Mouse (Mus musculus) c-Kit-positive CD71-positive TER-119-positive erythroid progenitor cells, embryonic 14.5 days (primary cell): Measurements from ENCODE around the gene Gm10112.

Source experiments
- DNase-seq: peaks from one replicate; pipeline ENCODE4 v3.0.0-alpha.2; 2013; ENCODE audit warnings: low spot score

Gene Gm10112

GRCm38 (mm10) chrX:111168040-111168439 lies at the start of gene Gm10112:
Gene Gm10112 (plus strand): TSS chrX:111168340.
- DNase-seq = no peak

- DNase-seq = no peak
These were observed 21.4 kb downstream of the Gm10112 start for GRCm38 (mm10) chrX:111189574-111189973.

- peak; percentile 12 for DNase-seq
These were observed 28.2 kb downstream of the Gm10112 start for GRCm38 (mm10) chrX:111196376-111196775.

DNA sequence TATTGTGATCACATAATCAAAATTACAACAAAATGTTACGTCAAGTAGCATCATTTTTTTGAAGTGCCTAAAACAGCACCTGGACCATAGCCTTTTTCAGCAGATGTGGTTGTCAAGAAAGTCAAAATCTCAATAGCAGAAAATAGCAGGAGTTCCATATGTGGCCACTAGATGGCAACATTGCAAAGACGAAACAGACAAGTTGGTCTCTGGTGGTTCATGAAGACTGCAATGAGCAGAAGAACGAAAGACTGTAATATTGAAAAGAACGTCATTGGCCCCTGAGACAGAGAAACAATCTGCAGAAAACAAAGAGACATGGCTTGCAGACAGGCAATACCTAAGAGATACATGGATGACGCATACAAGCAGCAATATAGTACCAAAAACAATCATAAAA lies 42.1 kb downstream of the Gm10112 start:
- peak; percentile 17 for DNase-seq
